Mouse (Mus musculus): ENCODE measurements around the gene Tas2r137.
A peak's percentile ranks its signal among the peaks of the same experiment; 100 is the strongest.

Tas2r137 gene

GRCm38 (mm10) chr6:40490933-40491332 lies at the start of gene Tas2r137:
Gene Tas2r137 (plus strand): TSS chr6:40491233.
- TF ChIP-seq CTCF (conservative IDR thresholded peaks at IDR 0.05; ENCODE audit: low read length) (no peak), NANOG (IDR thresholded peaks at IDR 0.05; ENCODE audit: borderline replicate concordance, low read length) (no peak), POU5F1 (IDR thresholded peaks at IDR 0.05; ENCODE audit: borderline replicate concordance, low read length) (no peak)
- Histone ChIP-seq H3K4me3 (replicated peaks; ENCODE audit: low read length) (no peak within 1 kb of the TSS), H3K36me3 (ENCODE audit: insufficient read depth, low read length) (peaks cover 4% of the 10 kb centered on the region), H3K27me3 (ENCODE audit: insufficient read depth, low read length) (no peaks in the 10 kb centered on the region), H3K9me3 (ENCODE audit: low read length) (no peaks in the 10 kb centered on the region), H3K4me1 (replicated peaks; ENCODE audit: low read depth, low read length) (no peaks in the 10 kb centered on the region)

- peaks cover 52% of the 10 kb centered on the region for H3K27me3 ChIP-seq (ENCODE audit: insufficient read depth, low read length)
- peaks cover 7% of the 10 kb centered on the region for H3K4me1 ChIP-seq (replicated peaks; ENCODE audit: low read depth, low read length)
- TF ChIP-seq CTCF (conservative IDR thresholded peaks at IDR 0.05; ENCODE audit: low read length) (no peak), NANOG (IDR thresholded peaks at IDR 0.05; ENCODE audit: borderline replicate concordance, low read length) (no peak), POU5F1 (IDR thresholded peaks at IDR 0.05; ENCODE audit: borderline replicate concordance, low read length) (no peak)
- peaks cover 7% of the 10 kb centered on the region; the same call in 1 of the 2 replicates for H3K9me3 ChIP-seq (ENCODE audit: low read length)
- H3K4me3 ChIP-seq (replicated peaks; ENCODE audit: low read length), result no peak overlapping the region
- H3K36me3 ChIP-seq (ENCODE audit: insufficient read depth, low read length), result no peaks in the 10 kb centered on the region
Measured at GRCm38 (mm10) chr6:40441276-40441675, 49.8 kb upstream of the Tas2r137 start.

GRCm38 (mm10) chr6:40441755-40442154 lies 49.3 kb upstream of the Tas2r137 start:
- Histone ChIP-seq H3K4me3 (replicated peaks; ENCODE audit: low read length) (no peak overlapping the region), H3K36me3 (ENCODE audit: insufficient read depth, low read length) (no peaks in the 10 kb centered on the region), H3K9me3 (ENCODE audit: low read length) (peaks cover 7% of the 10 kb centered on the region; the same call in 1 of the 2 replicates), H3K4me1 (replicated peaks; ENCODE audit: low read depth, low read length) (peaks cover 7% of the 10 kb centered on the region), H3K27me3 (ENCODE audit: insufficient read depth, low read length) (peaks cover 48% of the 10 kb centered on the region)
- no peak for TF ChIP-seq POU5F1 (IDR thresholded peaks at IDR 0.05; ENCODE audit: borderline replicate concordance, low read length)
- no peak for TF ChIP-seq NANOG (IDR thresholded peaks at IDR 0.05; ENCODE audit: borderline replicate concordance, low read length)
- TF ChIP-seq CTCF (conservative IDR thresholded peaks at IDR 0.05; ENCODE audit: low read length), result peak; percentile 14; the same call in 1 of the 2 replicates

GRCm38 (mm10) chr6:40443281-40443928 lies 47.6 kb upstream of the Tas2r137 start:
- H3K27me3 ChIP-seq (ENCODE audit: insufficient read depth, low read length), result peaks cover 34% of the 10 kb centered on the region
- no peak overlapping the region for H3K4me3 ChIP-seq (replicated peaks; ENCODE audit: low read length)
- TF ChIP-seq NANOG (IDR thresholded peaks at IDR 0.05; ENCODE audit: borderline replicate concordance, low read length), result no peak
- no peak for TF ChIP-seq POU5F1 (IDR thresholded peaks at IDR 0.05; ENCODE audit: borderline replicate concordance, low read length)
- TF ChIP-seq CTCF (conservative IDR thresholded peaks at IDR 0.05; ENCODE audit: low read length), result no peak
- peaks cover 7% of the 10 kb centered on the region; the same call in 1 of the 2 replicates for H3K9me3 ChIP-seq (ENCODE audit: low read length)
- H3K36me3 ChIP-seq (ENCODE audit: insufficient read depth, low read length), result no peaks in the 10 kb centered on the region
- H3K4me1 ChIP-seq (replicated peaks; ENCODE audit: low read depth, low read length), result peaks cover 7% of the 10 kb centered on the region

GRCm38 (mm10) chr6:40448626-40449025 lies 42.4 kb upstream of the Tas2r137 start:
- Histone ChIP-seq H3K36me3 (ENCODE audit: insufficient read depth, low read length) (no peaks in the 10 kb centered on the region), H3K27me3 (ENCODE audit: insufficient read depth, low read length) (peaks cover 19% of the 10 kb centered on the region), H3K4me1 (replicated peaks; ENCODE audit: low read depth, low read length) (no peaks in the 10 kb centered on the region), H3K4me3 (replicated peaks; ENCODE audit: low read length) (no peak overlapping the region), H3K9me3 (ENCODE audit: low read length) (no peaks in the 10 kb centered on the region)
- TF ChIP-seq POU5F1 (IDR thresholded peaks at IDR 0.05; ENCODE audit: borderline replicate concordance, low read length) (no peak), CTCF (conservative IDR thresholded peaks at IDR 0.05; ENCODE audit: low read length) (no peak), NANOG (IDR thresholded peaks at IDR 0.05; ENCODE audit: borderline replicate concordance, low read length) (no peak)

- no peak overlapping the region for H3K4me3 ChIP-seq (replicated peaks; ENCODE audit: low read length)
- peaks cover 5% of the 10 kb centered on the region; the same call in 1 of the 2 replicates for H3K27me3 ChIP-seq (ENCODE audit: insufficient read depth, low read length)
- TF ChIP-seq POU5F1 (IDR thresholded peaks at IDR 0.05; ENCODE audit: borderline replicate concordance, low read length), result no peak
- peak; percentile 90 for TF ChIP-seq CTCF (conservative IDR thresholded peaks at IDR 0.05; ENCODE audit: low read length)
- TF ChIP-seq NANOG (IDR thresholded peaks at IDR 0.05; ENCODE audit: borderline replicate concordance, low read length), result no peak
- H3K4me1 ChIP-seq (replicated peaks; ENCODE audit: low read depth, low read length), result no peaks in the 10 kb centered on the region
- H3K36me3 ChIP-seq (ENCODE audit: insufficient read depth, low read length), result no peaks in the 10 kb centered on the region
- H3K9me3 ChIP-seq (ENCODE audit: low read length), result no peaks in the 10 kb centered on the region
Measured at GRCm38 (mm10) chr6:40454436-40455041, 36.5 kb upstream of the Tas2r137 start.

GRCm38 (mm10) chr6:40465710-40466109 lies 25.3 kb upstream of the Tas2r137 start:
- TF ChIP-seq NANOG (IDR thresholded peaks at IDR 0.05; ENCODE audit: borderline replicate concordance, low read length), result no peak
- TF ChIP-seq CTCF (conservative IDR thresholded peaks at IDR 0.05; ENCODE audit: low read length), result peak; percentile 41
- Histone ChIP-seq H3K4me1 (replicated peaks; ENCODE audit: low read depth, low read length) (peaks cover 6% of the 10 kb centered on the region; the same call in 1 of the 2 replicates), H3K4me3 (replicated peaks; ENCODE audit: low read length) (no peak overlapping the region), H3K27me3 (ENCODE audit: insufficient read depth, low read length) (no peaks in the 10 kb centered on the region), H3K36me3 (ENCODE audit: insufficient read depth, low read length) (no peaks in the 10 kb centered on the region), H3K9me3 (ENCODE audit: low read length) (no peaks in the 10 kb centered on the region)

- Histone ChIP-seq H3K4me1 (replicated peaks; ENCODE audit: low read depth, low read length) (peaks cover 20% of the 10 kb centered on the region), H3K4me3 (replicated peaks; ENCODE audit: low read length) (peak within 1 kb of the TSS; percentile 93)
Measured at GRCm38 (mm10) chr6:40470916-40471719, 19.9 kb upstream of the Tas2r137 start, which contains the start of gene Ssbp1. Gene Ssbp1 (plus strand): TSS chr6:40471352.

More at GRCm38 (mm10) chr6:40470916-40471719, 19.9 kb upstream of the Tas2r137 start, which contains the start of gene Ssbp1:
- peaks cover 32% of the 10 kb centered on the region for H3K36me3 ChIP-seq (ENCODE audit: insufficient read depth, low read length)
- H3K9me3 ChIP-seq (ENCODE audit: low read length), result no peaks in the 10 kb centered on the region
- TF ChIP-seq POU5F1 (IDR thresholded peaks at IDR 0.05; ENCODE audit: borderline replicate concordance, low read length) (0 out of 2 replicates have a peak, but pooled peaks have one; percentile 5), NANOG (IDR thresholded peaks at IDR 0.05; ENCODE audit: borderline replicate concordance, low read length) (no peak)
- no peaks in the 10 kb centered on the region for H3K27me3 ChIP-seq (ENCODE audit: insufficient read depth, low read length)
